Mouse (Mus musculus): ENCODE measurements around the gene Upf2.

- TF ChIP-seq CTCF (IDR thresholded peaks at IDR 0.05) (no peak), EP300 (IDR thresholded peaks at IDR 0.05) (no peak)
Measured at GRCm38 (mm10) chr2:5923786-5924185, 27.5 kb upstream of the Upf2 start.

All from lung, postnatal 0 days (tissue).